Mouse (Mus musculus): ENCODE data around the gene Cacna2d4.
"Not testable (repeated sequence)": the region's sequence is repeated elsewhere in the genome, so short reads cannot be mapped to it uniquely, and the experiment has no call there.

Cacna2d4 gene

DNA sequence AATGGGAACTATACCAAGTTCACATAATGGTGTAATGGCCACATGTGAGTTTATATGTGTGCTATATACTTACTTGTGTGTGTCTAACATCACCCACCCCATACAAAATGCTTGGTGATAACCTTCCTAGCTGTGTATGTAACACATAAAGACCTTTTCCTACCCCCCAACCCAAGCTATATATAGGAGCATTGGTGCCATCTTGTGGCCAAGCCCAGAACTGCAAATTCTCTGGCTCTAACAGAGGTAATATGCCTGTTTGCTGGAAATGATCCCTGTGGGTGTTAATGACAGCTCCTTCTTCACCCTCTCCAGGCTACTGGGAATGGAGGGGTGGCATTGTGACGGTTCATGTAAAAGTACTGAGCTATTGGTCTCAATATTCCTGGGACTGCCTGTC, 111.9 kb downstream of the Cacna2d4 start:
- peak; percentile 90 for DNase-seq

DNA sequence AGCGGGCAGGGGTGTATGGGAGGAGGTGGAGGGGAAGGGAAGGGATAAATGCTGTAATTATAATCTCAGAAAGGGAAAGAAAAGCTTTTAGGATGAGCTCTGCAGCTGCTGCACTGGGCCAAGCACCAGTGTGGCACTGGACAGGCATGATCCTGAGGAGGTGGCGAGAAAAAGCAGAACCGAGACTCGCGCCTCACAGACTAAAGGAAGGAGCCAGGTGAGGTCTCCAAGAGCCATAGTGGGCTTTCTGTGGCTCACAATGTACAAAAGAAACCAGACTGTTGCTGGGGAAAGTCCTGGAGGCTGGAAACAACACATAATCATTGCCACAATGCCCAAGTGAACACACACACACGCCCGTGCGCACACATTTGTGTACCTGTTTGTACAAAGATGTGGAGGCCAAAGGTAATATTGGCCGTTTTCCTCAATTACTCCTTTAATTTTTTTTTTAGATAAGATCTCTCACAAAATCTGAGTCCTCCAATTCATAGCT, 114.4 kb downstream of the Cacna2d4 start:
- DNase-seq: no peak

DNA sequence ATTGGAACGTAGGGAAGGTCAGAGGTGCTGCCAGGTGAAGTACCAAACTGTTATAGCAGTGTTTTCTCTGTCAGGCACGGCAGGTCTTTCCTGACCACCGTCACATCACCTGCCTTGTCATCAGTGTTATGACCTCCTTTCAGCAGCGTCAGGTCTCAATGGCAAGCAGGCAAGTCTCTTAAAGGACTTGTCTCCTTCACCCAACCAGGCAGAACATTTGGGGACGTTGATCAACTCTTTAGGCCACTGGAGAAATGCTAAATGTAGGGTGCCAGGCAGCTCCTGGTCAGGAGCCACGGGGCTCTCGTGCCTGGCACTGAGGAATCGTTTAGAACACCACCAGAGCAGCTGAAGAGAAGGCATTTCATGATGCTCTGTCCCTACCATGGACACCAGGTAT, 115.3 kb downstream of the Cacna2d4 start:
- DNase-seq: no peak

DNA sequence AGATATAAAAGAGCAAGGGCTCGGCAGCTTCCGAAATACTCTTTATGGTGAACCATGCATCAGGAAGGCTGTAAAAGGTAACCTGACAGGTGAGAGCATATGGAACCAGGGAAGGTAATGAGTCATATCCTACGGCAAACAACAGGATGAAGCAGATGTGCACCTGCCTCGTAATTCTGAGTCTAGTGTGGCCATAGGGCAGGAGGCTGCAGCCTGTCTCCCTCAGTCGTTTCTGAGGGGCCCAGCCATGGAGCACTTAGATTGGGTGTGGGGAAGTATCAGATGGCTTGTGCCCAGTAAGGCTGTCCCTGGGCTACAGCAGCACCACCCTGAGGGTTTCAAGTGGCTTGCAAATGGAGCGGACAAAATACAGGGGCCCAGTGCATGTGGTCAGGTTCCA, 116.2 kb downstream of the Cacna2d4 start:
- no peak for DNase-seq

DNA sequence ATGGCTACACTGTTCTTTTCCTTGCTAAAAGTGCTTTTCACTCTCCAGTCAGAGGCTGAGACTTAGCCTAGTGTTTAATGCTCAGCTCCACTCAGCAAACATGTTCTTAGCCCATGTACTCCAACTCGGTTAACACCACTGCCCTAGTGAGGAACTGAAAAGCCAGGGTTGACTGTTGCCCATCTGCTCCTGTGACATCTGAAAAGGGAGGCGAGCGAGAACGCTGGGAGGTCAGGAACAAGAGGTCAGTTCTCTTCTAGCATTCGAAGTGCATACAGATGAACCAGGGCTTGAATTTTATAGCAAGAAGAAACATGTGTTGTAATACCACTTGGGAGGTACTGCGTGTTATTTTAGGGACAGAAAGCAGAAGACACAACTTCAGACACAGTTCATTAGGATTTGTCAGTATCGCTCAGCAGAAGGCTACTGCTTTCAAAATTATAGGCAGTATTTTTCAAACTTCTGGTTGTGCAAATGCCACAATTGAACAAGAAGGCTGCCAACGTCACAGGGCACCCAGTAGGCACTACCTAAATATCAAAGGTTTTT, 121.8 kb downstream of the Cacna2d4 start:
- no peak for DNase-seq

DNA sequence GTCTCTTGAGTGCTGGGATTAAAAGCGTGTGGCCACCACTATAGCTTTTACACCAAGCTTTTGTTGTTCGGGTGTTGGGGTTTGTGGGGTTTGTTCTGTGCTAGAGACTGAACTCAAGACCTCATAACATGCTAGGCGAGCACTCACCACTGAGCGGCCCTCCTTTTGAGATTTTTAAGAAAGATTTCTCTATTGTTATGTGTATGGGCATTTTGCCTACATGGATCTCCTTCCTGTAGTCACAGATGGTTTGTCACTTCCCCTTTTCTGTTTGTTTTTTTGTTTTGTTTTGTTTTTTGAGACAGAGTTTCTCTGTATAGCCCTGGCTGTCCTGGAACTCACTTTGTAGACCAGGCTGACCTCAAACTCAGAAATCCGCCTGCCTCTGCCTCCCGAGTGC, 123.9 kb downstream of the Cacna2d4 start:
- DNase-seq: not testable (repeated sequence)

DNA sequence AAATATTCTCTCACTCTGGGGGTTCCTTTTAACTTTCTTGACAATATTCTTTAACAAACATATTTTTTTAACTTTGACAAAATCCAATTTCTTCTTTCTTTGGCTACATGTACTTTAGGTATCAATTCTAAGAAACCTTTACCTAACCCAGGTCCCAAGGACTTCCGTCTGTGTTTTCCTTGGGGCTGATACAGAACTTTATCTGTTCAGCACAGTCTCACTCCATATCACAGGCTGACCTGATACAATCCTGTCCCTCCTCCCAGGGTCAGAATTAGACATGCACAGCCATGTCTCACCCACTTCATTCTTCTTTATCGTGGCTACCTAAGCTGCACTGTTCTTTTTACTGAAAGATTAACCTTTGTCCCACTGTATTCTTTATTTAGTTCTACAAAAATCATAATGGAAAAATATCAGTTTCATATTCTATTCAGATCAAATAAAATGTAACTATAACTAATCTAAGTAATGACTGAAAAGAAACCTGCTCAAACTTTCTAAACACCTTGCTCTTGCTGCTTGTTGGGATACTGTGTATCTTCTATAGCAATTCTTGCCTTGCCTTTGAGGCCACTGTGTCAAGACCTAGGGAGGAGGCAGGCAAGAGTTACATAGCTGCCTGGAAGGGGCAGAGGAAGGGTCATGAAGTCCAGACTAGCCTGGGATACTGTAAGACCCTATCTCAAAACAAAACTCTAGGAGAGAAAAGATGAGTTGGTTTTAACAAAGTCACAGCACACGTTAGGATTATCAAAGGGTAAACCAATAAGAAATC, 124.8 kb downstream of the Cacna2d4 start:
- DNase-seq: no peak

DNA sequence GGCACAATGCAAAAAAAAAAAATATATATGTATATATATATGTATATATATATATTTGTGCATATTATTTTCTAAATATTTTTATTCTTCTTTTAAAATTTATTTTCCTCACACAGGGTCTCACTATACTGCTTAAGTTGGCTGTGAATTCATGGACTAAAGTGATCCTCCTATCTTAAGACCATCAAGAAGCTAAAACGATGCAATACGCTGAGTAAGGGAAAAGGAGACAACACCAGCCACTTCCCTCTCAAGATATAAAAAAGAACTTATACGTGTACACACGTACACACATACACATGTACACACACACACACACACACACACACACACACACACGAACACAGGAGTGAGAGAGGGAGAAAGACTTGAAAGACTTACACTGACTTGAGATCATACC, 127.3 kb downstream of the Cacna2d4 start:
- no peak for DNase-seq

DNA sequence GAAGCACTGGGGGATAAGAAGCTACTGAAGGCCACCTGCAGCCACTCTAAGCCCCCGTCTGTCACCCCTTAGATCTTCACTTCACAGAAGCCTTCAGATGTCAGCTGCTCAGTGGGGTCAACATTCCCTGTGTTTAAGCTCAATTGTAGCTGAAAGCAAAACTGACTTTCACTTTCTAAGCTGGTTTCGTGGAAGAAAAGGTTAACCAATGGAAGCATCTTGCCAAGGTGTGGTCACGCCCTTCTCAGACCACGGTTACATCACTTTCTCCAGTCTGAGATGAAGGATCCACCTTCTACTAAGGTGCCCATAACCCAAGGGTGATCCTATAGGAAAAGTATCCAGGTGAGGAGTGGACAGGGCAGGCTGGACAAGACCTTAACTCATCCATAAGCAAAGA, 130.5 kb downstream of the Cacna2d4 start:
- not testable (repeated sequence) for DNase-seq

DNA sequence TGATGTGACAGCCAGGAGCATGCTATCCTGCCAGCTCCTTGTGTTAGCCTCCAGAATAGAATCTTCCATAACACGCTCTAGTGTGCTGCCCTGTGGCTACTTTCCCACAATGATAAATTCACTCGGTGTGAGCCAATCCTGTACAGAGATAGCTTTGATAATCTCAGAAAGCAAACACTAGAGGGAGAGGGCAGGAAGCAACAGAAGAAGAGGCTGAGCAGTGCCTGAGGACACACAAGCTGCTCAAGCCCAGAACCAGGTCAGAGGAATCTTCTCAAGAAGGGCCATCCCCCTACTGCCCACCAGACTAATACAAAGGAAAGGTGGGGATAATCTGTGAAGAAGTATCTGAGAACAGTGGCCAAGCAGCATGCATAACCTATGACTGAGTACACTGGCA, 131.1 kb downstream of the Cacna2d4 start:
- DNase-seq: no peak

DNA sequence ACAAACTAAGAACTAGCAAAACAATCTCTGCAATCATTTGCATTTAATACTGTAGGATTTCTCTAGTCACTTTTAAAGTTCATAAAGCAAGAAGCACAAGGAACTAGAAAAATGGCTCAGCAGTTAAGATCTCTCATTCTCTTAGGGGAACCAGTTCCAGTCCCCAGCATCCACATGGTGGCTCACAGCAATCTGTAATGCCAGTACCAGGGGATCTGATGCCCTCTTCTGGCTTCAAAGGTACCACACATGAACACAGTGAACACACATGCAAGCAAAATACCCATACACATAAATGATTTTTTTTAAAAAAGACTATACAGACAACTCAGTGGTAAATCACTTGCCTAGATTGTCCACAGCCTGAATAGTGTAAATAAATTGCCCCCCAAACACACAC, 135.3 kb downstream of the Cacna2d4 start:
- DNase-seq: no peak

DNA sequence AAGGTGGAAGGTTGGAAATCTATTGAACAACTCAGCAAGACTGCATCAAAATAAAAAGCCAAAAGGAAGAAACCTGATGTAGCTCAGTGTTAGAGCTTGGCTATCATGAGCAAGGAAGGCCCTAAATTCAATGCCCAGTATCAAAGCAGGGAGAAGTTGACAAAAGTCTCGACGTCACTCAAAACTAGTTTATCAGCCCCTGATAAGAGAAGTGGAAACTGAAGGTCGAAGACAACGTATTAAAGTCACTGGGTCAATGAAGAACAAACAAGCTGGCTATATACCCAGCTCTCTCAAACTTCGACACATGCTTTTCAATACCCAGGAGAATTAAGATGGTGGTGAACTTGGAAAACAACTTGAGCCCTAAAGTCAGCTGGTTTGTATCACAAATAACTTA, 135.9 kb downstream of the Cacna2d4 start:
- no peak for DNase-seq

DNA sequence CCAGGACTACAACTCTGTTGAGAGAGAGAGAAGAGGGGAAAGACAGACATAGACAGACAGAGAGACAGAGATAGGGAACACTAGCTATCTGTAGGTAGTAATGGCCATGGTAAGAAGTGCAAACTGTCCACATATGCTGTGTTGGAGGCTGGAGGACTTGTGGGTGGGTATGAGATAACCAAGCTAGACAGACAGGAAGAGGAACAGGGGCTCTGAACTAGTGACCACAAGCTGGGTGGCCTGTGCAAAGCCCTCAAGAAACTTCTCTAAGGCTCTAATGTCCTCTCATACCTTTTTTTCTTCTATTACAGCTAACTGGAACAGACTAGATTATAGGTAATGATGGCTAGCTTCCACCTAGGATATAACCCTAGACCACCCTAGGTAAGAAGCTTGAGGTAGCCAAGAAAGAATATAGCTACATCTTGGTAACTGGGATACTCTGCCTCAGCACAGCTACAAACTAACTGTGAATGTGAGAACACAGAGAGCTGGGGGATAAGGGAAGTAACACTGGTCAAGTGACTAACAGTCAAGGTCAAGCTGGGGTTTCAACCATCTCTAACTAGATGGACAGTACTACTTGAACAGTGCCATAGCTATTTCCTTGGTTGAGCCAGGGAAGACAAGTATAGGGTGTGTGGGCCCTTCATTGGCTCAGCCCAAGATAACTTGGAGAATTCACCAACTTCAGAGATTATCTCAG, 136.8 kb downstream of the Cacna2d4 start:
- DNase-seq: no peak

DNA sequence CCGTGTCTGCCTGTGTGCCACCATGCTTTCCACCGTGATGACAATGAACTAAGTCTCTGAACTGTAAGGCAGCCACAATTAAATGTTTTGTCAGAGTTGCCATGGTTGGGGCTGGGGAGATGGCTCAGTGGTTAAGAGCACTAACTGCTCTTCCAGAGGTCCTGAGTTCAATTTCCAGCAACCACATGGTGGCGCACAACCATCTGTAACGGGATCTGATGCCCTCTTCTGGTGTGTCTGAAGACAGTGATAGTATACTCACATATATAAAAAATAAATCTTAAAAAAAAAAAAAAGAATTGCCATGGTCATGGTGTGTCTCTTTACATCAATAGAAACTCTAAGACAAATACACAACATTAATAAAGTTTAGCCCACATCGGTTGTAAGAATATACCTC, 138.7 kb downstream of the Cacna2d4 start:
- no peak for DNase-seq

DNA sequence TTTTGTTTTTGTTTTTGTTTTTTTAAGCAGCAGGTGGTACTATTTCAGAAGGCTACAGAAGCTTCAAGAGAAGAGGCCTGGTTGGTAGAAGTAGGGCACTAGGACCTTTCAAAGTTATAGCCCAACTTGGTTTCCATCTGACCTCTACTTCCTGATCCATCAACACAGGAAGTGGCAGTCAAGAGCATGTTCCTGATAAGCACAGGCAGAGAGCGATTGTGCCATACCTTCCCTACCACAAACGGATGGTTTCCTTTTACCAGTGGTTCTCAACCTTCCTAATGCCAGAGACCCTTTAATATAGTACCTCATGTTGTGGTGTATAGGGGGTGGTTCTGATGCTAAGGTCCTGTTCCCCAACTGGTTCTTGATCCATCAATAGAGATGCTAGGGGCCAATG, 141.3 kb downstream of the Cacna2d4 start:
- DNase-seq: no peak

DNA sequence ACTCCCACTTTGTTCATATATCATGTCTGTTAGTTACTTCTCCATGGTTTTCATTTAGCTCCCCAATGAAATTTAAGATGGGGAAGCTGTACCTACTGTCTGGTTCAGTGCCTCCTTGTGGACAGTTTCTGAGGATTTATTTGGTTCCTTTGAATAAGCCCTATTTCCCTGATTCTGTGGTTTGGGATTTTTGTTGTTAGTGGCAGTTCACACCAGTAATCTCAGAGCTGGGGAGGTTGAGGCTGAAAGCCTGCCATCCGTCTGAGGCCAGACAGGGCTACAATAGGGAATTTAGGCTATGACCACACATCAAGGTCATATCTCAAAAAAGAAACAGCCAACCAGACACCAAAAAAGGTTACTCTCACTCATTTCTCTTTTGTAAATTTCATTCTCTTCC, 142.3 kb downstream of the Cacna2d4 start:
- no peak for DNase-seq

DNA sequence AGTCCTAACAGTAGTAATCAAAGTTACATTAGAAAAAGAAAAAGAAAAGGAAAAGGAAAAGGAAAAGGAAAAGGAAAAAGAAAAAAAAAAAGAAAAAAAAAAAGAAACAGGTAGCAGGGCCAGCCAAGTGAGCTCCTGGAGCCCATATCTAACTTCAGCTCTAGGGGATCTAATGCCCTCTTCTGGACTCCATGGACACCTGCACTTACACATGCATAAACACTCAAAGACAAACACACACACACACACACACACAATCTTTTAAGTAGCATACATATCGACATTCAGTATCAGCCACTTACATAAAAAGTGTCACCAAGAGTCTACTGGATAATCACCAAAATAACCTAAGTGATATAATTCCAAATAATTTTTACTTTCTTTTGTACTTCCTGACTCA, 149.3 kb downstream of the Cacna2d4 start:
- DNase-seq: no peak

DNA sequence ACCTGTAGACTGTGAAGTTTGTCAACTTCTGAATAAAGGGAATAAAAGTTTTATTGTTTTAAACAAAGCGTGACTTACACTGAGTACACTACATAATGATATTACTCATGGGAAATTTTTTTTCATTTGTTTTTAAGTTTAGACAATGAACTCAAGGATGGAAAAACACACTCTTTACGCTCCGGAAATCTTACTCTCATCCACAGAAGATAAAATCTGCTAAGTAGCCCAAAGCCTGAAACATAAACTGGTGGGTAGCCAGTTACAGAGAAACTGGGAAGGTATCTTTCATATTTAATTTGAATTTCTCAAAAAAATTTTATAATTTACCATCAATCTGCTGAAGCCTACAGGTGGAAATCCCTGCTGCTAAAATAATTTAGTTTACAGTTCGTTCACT, 150.1 kb downstream of the Cacna2d4 start:
- DNase-seq: no peak

DNA sequence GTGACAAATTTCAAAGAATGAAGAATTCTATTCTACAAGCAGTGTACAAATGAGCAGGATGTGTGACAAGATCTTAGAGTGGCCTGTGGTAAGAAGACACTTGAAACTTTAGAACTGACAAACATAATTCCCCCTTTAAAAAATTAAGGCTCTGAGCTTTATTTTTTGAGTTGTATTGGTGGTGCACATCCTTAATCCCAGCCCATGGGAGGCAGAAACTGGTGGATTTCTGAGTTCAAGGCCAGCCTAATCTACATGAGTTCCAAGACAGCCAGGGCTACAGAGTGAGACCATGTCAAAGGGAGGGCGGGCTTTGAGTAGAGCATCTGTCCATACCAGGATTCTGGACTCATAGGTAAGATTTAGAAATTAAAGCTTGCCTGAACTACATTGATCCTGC, 150.5 kb downstream of the Cacna2d4 start:
- DNase-seq: no peak

DNA sequence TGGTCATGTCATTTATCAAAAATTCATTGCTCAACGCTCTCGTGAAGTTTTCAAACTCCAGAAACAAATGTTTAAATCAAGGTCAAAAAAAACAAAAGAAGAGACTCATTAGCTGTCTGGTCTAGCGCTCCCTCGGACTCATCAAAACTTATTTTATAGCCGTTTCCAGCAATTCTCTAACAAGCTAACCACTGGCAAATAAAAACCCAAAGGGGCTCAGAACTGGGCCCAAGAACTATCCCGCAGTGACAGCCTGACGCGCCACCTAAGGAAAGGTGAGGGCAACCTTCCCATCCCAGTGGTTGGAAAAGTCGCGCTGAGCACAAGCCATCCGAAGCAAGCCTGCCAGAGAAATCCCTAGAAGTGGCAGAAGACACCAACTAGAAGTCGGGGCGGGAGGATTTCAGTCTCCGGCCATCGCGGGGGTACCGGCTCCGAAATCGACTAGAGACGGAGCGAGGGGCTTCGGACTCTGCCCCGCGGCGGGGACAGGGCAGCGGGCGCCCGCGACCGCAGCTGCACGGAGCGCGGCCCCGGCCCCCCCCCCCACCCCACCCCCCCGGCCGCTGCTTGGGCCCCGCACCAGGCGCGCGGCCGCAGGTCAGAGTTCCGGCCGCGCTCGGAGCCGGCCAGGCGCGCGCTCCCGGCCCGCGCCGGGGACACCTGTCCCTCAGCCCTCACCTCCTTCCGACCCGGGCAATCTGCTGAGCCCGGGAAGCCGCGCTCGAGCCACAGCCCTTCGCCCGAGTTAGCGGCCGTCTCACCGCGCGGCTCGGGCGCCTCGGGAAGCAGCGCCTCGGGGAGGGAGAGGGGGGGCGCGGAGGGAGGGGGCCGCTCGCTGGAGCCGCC, 151.7 kb downstream of the Cacna2d4 start:
- DNase-seq: peak; percentile 83

DNA sequence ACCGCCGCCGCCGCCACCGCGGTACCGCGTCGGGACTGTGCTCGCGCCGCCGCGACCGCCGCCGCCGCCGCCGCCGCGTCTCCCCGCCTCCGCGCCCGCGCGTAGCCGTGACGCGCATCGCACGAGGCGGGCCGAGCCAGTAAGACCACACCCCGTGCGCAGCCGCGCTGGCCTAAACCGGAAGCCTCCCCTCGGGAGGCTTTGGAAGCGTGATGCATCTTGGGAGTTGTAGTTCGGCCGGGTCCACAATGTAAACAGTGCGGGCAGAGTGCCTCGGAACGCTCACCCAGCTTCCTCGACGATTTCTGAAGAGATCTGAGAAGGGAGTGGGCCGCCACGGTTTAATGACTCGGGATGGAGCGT, 152.3 kb downstream of the Cacna2d4 start:
- DNase-seq: peak; percentile 99

DNA sequence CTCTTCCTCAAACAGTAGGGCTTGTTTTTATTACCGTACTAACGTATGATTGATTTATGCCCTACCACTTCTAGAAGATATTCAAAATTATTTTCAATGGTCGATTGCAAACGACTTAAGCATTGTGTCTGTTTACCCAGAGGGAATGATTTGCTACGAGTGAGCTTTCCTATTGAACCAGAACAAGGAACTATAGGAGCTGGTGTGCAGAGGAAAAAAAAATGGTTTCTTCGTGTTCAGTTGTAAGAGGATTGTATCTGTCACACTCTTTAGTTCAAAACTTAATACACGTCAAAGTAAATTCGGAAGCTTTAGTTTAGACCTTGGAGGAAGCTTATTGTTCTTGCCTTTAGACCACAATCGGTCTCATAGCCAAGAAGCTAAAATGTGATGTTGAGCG, 152.8 kb downstream of the Cacna2d4 start:
- DNase-seq: no peak

DNA sequence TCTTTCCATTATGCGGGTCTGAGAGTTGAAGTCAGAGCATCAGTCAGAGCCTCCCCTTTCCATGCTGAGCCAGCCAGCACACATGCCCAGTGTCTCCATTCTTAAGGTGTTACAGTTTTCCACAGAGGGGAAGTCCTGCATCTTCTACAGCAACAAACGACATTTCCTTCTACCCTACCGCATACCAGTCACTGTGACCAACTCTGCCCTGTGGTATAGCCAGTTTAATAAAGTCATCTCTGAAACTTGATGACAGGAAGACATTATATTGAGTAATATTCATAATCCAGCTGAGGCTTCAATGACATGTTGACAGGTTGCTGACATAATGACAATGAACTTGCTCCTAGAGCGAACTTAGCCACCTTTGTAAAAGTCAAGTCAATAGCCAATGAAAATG, 154.4 kb downstream of the Cacna2d4 start:
- DNase-seq: no peak
